Mouse (Mus musculus) heart, adult 8-10 months (tissue): Measurements from ENCODE around the gene Cntn5. TPM values are rescaled to one million over a fixed set of nuclear protein-coding genes. Genes with fewer than 3 reads are reported as not detected.

Source experiments
- DNase-seq: peaks from one replicate; pipeline ENCODE4 v3.0.0; 2022; ENCODE audit warnings: low spot score
- total RNA-seq, 4 experiments: library from RNA; stranded (reverse); gene quantifications; 2 replicates each; pipeline ENCODE4 v1.2.4; 2022

The Cntn5 gene
- total RNA-seq, 4 experiments from 2014 or later: 0.63 to 1.2 (median 0.82) TPM

- DNase-seq: no peak
These were observed 672.5 kb downstream of the Cntn5 start for GRCm38 (mm10) chr9:10232066-10232465.

- DNase-seq: no peak
These were observed 673.6 kb downstream of the Cntn5 start for GRCm38 (mm10) chr9:10230973-10231372.

- no peak for DNase-seq
These were observed 674.9 kb downstream of the Cntn5 start for GRCm38 (mm10) chr9:10229716-10230115.

- no peak for DNase-seq
These were observed 678.6 kb downstream of the Cntn5 start for GRCm38 (mm10) chr9:10226013-10226412.

GRCm38 (mm10) chr9:10186063-10186462, 718.5 kb downstream of the Cntn5 start:
- no peak for DNase-seq

- no peak for DNase-seq
These were observed 734.0 kb downstream of the Cntn5 start for GRCm38 (mm10) chr9:10170526-10170925.

- no peak for DNase-seq
These were observed 783.1 kb downstream of the Cntn5 start for GRCm38 (mm10) chr9:10121350-10122057.

GRCm38 (mm10) chr9:10116581-10116980, 788.0 kb downstream of the Cntn5 start:
- DNase-seq: no peak

- DNase-seq: no peak
These were observed 795.4 kb downstream of the Cntn5 start for GRCm38 (mm10) chr9:10109156-10109555.

DNA sequence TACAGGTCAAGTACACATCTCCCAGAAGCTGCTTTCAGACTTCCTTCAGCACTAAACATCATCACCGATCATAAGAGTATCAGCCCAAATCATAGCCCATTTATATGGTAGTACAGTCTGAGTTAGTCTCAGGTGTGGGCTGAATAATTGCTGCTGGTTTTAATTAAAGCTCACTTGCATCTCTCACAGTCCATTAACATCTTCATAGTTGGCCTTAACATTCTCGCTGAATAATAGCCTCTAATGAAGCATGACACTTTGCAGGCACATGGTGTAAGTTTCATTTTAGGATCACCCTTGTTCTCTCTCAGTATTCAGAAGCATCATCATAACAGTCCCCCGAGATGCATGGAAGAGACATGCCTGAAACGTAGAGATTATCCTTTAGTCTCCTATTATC, 796.7 kb downstream of the Cntn5 start:
- no peak for DNase-seq

- no peak for DNase-seq
These were observed 802.6 kb downstream of the Cntn5 start for GRCm38 (mm10) chr9:10101812-10102440.

DNA sequence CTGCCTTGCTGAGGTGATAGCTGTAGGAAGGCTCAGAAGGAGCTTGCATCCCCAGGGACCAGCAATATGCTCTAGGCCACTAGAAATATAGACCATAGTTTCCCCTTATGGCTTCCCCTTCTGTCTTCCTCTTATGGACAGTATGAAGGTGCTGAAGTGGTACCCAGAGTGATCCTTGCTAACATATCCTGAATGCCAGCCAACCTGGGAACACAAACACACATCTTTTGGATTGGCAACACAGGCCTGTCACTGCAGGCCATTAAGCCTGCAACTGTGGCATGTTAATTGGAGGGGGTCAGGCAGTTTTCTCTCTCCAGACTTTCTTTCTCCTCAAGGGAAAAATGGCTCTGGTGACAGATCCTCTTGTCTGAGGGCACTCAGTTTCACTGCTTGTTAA, 828.3 kb downstream of the Cntn5 start:
- DNase-seq: no peak

DNA sequence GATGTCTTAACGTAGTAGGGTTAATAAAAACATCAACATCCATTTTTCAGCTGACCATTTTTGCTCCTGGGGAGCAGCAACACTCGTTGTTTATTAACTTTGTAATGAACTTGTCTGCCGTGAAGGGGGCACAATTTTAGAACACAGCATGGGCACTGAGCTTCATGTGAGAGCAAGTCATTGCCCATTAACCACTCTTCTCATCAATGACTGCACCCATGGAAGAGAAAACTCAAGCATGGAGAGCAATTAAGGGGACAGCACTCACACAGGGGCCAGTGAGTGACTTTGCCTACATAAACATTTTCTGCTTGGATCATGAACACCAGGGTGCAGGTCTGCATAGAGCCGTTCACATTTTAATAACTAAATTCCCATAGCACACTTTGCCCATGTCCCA, 831.2 kb downstream of the Cntn5 start:
- DNase-seq: no peak

DNA sequence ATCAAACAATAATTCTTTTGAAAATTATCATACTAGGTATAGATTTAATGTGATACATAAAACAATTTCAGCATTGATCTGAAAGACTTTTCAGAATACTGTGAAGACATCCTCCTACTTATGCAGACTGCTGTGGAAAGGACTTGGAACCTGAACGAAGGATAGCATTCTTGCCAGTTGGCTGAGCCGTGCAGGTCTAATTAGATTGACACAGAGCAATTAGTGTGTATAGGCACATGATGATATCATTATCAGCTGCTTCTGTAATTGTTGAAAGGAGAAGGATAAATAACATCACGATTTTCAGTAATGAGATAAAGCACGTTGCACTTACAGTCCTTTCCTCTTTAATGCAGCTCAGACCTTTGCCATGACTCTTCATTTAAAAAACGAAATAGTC, 831.7 kb downstream of the Cntn5 start:
- DNase-seq: no peak

- DNase-seq: no peak
These were observed 833.3 kb downstream of the Cntn5 start for GRCm38 (mm10) chr9:10071271-10071670.

DNA sequence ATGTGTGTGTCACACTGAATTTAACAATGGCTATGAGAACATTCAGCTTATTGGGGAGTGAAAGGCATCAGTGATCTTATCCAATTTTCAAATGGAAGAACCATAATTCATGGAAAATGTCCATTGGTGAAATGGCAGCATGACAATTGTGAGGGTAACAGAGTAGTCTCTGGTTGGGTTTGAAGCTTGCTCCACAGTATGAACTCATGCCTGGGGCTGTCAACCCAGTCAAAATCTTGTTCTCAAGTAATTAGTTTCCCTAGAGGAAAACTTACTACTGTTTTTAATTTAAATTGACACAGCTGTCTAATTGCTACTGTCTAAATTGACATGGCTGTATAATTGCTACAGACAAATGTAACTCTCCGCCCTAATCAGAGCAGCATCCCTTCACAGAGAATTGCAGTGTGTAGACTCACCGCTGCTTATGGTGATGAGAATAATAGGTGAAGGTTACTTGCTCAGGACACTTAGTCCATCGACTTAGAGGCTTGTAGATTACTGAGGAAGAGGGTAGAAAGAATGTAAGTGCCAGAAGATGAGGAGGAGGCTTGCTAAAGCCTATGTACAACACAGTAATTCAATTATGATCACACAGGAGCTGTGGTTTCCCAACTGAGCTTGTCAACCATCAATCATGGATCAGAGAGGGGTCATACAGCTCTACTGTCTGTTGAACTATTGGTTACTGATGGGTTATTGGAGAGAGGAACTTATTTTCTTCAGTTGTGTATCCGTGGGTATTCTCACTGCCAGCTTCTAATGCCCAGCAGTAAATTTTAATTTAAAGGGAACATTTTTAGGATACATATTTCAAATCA, 859.4 kb downstream of the Cntn5 start:
- DNase-seq: no peak

- no peak for DNase-seq
These were observed 861.6 kb downstream of the Cntn5 start for GRCm38 (mm10) chr9:10043001-10043400.

DNA sequence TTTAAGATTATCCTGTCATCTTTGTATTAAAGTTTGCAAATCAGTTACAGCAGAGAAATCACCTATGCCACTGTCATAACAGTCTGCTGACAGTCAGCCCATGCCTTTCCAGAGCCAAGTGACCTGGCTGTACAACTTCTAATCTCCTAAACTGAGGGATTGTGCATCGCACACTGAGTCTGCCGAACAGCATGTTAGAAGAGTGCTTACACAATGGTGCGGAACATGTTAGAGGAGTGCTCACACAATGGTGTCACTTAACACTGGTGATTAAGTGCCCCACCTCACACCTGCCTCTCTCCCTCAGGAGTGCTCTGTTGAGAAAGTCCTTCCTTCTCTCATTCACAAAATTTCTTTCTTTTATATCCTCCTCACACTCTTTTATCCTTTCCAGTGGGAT, 889.4 kb downstream of the Cntn5 start:
- no peak for DNase-seq

DNA sequence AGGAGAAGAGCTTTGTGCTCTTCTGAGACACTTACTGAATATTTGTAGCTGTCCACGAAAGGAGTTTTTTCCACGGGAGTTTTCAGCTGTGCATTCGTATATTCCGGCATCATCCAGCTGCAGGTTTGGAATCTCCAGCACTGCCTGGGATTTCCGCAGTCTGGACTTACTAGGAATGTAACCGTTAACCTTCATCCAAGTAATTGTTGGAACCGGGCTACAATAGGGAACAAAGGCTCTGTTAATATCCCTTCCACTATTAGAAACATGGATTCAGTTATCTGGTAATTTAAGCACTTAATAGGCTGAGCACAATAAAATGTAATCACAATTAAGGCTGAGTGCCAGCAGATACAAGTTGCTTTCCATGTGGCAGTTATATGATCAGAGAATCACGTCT, 920.5 kb downstream of the Cntn5 start:
- DNase-seq: no peak

GRCm38 (mm10) chr9:9983220-9983619, 921.4 kb downstream of the Cntn5 start:
- no peak for DNase-seq

DNA sequence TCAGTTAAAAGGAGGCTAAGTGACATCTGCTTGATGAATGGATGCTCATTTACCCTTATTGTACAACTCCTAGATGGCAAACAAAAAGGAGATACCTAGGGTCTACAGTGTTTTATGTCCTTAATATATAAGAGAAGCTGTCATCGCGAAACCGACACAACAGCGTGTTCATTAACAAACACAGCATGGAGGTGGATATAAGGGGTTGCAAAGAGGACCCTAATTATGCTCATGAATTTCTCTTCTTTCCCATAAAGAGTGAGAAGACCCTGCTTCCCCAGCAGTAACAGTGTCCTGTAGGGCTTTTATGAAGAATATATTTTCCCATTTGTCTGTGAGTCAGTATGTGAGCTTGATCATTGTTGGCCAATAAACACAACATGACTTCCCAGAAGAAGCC, 939.2 kb downstream of the Cntn5 start:
- no peak for DNase-seq

GRCm38 (mm10) chr9:9960610-9961172, 943.9 kb downstream of the Cntn5 start:
- no peak for DNase-seq
